Mouse (Mus musculus) kidney, adult 8-10 months (tissue): ENCODE data around the gene St6galnac5.
A peak's percentile ranks its signal among the peaks of the same experiment; 100 is the strongest.

Experiments used
- DNase-seq, 2 experiments: peaks; one replicate each; pipeline ENCODE4 v3.0.0; 2022

The St6galnac5 gene

GRCm38 (mm10) chr3:152981988-152982387 is at the start of gene St6galnac5:
TSS of gene St6galnac5 (minus strand) at chr3:152982246.
- DNase-seq: no peak

GRCm38 (mm10) chr3:153030756-153031155 is 48.7 kb upstream of the St6galnac5 start:
- no peak for DNase-seq

- no peak for DNase-seq
Measured at GRCm38 (mm10) chr3:153024016-153024415, 42.0 kb upstream of the St6galnac5 start.

GRCm38 (mm10) chr3:153018051-153018450 is 36.0 kb upstream of the St6galnac5 start:
- no peak for DNase-seq

GRCm38 (mm10) chr3:153016355-153016754 is 34.3 kb upstream of the St6galnac5 start:
- no peak for DNase-seq

- no peak for DNase-seq
Measured at GRCm38 (mm10) chr3:153006893-153007292, 24.8 kb upstream of the St6galnac5 start.

- DNase-seq: no peak
Measured at GRCm38 (mm10) chr3:152998901-152999300, 16.9 kb upstream of the St6galnac5 start.

- DNase-seq: no peak
Measured at GRCm38 (mm10) chr3:152998106-152998505, 16.1 kb upstream of the St6galnac5 start.

- DNase-seq: no peak
Measured at GRCm38 (mm10) chr3:152993608-152994007, 11.6 kb upstream of the St6galnac5 start.

GRCm38 (mm10) chr3:152990787-152991186 is 8.7 kb upstream of the St6galnac5 start:
- no peak for DNase-seq

- DNase-seq: no peak
Measured at GRCm38 (mm10) chr3:152980978-152981974, 770 bp downstream of the St6galnac5 start.

GRCm38 (mm10) chr3:152980431-152980830 is 1.6 kb downstream of the St6galnac5 start:
- DNase-seq: peak in 1 of 2 experiments; percentile 13

GRCm38 (mm10) chr3:152979481-152980092 is 2.5 kb downstream of the St6galnac5 start:
- DNase-seq: no peak

GRCm38 (mm10) chr3:152971373-152971772 is 10.7 kb downstream of the St6galnac5 start:
- DNase-seq: no peak

GRCm38 (mm10) chr3:152969774-152970347 is 12.2 kb downstream of the St6galnac5 start:
- no peak for DNase-seq

GRCm38 (mm10) chr3:152961855-152962376 is 20.1 kb downstream of the St6galnac5 start:
- DNase-seq: no peak

GRCm38 (mm10) chr3:152958358-152959150 is 23.5 kb downstream of the St6galnac5 start:
- DNase-seq: peak; percentile 38 to 50

- no peak for DNase-seq
Measured at GRCm38 (mm10) chr3:152956771-152957170, 25.3 kb downstream of the St6galnac5 start.

GRCm38 (mm10) chr3:152956038-152956437 is 26.0 kb downstream of the St6galnac5 start:
- no peak for DNase-seq

- no peak for DNase-seq
Measured at GRCm38 (mm10) chr3:152951634-152952545, 30.2 kb downstream of the St6galnac5 start.

GRCm38 (mm10) chr3:152950914-152951313 is 31.1 kb downstream of the St6galnac5 start:
- no peak for DNase-seq
